Mouse (Mus musculus) midbrain, embryonic 10.5 days (tissue): ENCODE data around the gene Esrrg. TPM values are rescaled to one million over a fixed set of nuclear protein-coding genes. Genes with fewer than 3 reads are reported as not detected.

Source experiments
- DNase-seq: peaks from one replicate; pipeline ENCODE4 v3.0.0-alpha.2; 2017; ENCODE audit warnings: low spot score
- H3K27ac ChIP-seq: fragments of 300-500 bp; sonication (generic); replicated peaks from 2 replicates; pipeline ENCODE4 v1.5.1; 2016; ENCODE audit warnings: mild to moderate bottlenecking
- H3K27me3 ChIP-seq: fragments of 300-500 bp; sonication (generic); 2 replicates; pipeline ENCODE4 v1.6.1; 2016; ENCODE audit warnings: low read depth, mild to moderate bottlenecking; ENCODE audit not compliant: poor library complexity, severe bottlenecking
- H3K36me3 ChIP-seq: fragments of 300-500 bp; sonication (generic); 2 replicates; pipeline ENCODE4 v1.6.1; 2016; ENCODE audit warnings: mild to moderate bottlenecking, moderate library complexity
- H3K4me1 ChIP-seq: fragments of 300-500 bp; sonication (generic); 2 replicates; pipeline ENCODE4 v1.6.1; 2016
- H3K4me3 ChIP-seq: fragments of 300-500 bp; sonication (generic); 2 replicates; pipeline ENCODE4 v1.5.1; 2016; ENCODE audit warnings: mild to moderate bottlenecking, moderate library complexity
- H3K9me3 ChIP-seq: fragments of 300-500 bp; sonication (generic); replicated peaks from 2 replicates; pipeline ENCODE4 v1.6.1; 2016; ENCODE audit warnings: mild to moderate bottlenecking
- whole genome bisulfite sequencing: fragments of 180-500 bp; shearing (Covaris S2); methylation state at CpG from one replicate; pipeline ENCODE4 v1.1.7; 2016; 5-methylcytosine and 5-hydroxymethylcytosine counted together
- polyA plus RNA-seq: library from polyadenylated mRNA; unstranded; fragments of >200 nt; fragmentation: Nextera tagmentation; extraction: Ambion mirVana; gene quantifications from 2 replicates; pipeline ENCODE4 v1.2.1, GENCODE M21; 2016

Esrrg gene
- polyA plus RNA-seq, 1 experiment from 2014 or later, result 2.0 TPM

DNA sequence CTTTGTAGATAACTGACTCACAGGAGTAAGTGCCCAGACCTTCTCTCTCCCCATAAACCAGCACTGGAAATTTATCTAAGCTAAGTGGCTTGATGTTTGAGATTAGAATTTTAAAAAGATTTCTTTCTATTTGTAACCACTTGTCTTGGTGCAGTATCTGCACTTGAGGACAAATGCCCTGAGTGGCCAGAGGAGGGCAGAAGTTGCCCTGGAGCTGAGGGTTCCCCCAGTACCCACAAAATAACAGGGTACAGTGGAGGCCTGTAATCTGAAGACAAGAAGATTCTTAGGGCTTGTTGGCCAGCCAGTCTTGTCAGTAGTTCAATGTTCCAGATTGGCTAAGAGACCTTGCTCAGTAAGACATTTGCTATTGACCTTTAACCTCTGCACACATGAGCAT lies 461.3 kb downstream of the Esrrg start:
- H3K4me3 ChIP-seq, result no peak overlapping the region
- H3K27me3 ChIP-seq, result no peaks in the 10 kb centered on the region
- no peak for DNase-seq
- H3K9me3 ChIP-seq, result no peaks in the 10 kb centered on the region
- H3K36me3 ChIP-seq, result no peaks in the 10 kb centered on the region
- no peak overlapping the region for H3K27ac ChIP-seq
- H3K4me1 ChIP-seq, result no peaks in the 10 kb centered on the region

DNA sequence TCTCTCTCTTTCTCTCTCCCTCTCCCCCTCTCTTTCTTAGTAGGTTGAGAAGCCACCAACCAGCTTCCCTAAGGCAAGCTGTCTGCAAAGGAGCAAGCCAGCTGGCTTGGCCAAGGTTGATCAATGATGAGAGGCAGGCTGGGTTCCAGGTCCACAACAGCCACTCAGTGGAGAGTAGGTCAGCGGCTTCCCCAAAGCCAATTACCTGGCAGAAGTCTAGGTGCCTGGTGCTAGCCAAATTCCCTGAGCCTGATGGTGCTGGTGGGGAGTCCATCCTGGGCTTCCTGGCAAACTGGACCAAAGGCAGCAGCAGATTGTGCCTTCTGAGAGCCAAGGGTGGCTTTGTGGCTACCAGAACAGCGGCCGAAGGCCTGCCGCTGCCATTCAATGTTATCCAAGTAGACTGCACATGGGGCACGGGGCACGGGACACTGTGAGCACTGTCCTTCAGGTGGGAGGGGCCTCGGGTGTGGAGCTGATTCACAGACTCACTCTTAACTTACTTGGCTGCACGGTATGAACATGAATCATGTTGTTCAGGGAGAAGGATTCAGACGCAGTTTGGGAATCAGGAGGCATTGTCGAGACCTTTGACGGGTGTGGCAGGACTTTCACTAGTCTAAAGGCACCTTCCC lies 469.1 kb downstream of the Esrrg start:
- DNase-seq, result no peak
- WGBS, result 88% methylated on average over 11 of the region's 11 CpGs
- H3K36me3 ChIP-seq, result no peaks in the 10 kb centered on the region
- H3K9me3 ChIP-seq, result no peaks in the 10 kb centered on the region
- no peaks in the 10 kb centered on the region for H3K27me3 ChIP-seq
- peaks cover 32% of the 10 kb centered on the region for H3K4me1 ChIP-seq
- H3K27ac ChIP-seq, result no peak overlapping the region
- no peak overlapping the region for H3K4me3 ChIP-seq

DNA sequence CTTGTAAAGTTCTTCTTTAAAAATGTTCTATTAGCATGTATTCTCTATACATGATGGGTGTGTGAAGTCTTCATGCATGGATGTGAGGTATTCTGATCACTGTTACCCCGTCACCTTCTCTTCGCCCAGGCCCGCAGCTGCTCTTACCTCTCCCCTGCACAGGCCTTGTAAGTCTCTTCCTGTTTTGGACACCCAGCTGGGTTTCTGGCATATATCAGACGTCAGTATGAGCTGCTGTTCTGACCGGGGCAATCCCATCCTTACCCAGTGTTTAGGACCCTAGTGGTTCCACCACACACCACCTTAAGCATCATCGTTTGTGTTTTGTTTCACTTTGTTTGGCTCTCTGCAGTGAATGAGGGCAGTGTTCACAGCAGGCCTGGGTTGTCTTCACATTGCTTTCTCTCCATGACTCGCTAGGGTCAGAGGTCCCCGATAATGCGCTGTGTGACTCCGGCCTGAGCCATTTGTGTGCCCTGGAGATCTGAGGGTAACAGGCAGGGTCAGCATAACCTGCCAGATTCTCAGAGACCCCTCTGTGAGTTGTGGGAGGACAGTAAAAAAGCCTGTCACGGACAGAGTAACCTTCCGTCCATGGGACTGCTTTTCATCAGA lies 471.8 kb downstream of the Esrrg start:
- Histone ChIP-seq H3K9me3 (no peaks in the 10 kb centered on the region), H3K36me3 (no peaks in the 10 kb centered on the region), H3K27ac (peak overlapping the region; percentile 53; the same call in 1 of the 2 replicates), H3K4me3 (no peak overlapping the region), H3K27me3 (no peaks in the 10 kb centered on the region), H3K4me1 (peaks cover 50% of the 10 kb centered on the region)
- 48% methylated on average over 12 of the region's 12 CpGs for WGBS
- DNase-seq, result peak; percentile 37

DNA sequence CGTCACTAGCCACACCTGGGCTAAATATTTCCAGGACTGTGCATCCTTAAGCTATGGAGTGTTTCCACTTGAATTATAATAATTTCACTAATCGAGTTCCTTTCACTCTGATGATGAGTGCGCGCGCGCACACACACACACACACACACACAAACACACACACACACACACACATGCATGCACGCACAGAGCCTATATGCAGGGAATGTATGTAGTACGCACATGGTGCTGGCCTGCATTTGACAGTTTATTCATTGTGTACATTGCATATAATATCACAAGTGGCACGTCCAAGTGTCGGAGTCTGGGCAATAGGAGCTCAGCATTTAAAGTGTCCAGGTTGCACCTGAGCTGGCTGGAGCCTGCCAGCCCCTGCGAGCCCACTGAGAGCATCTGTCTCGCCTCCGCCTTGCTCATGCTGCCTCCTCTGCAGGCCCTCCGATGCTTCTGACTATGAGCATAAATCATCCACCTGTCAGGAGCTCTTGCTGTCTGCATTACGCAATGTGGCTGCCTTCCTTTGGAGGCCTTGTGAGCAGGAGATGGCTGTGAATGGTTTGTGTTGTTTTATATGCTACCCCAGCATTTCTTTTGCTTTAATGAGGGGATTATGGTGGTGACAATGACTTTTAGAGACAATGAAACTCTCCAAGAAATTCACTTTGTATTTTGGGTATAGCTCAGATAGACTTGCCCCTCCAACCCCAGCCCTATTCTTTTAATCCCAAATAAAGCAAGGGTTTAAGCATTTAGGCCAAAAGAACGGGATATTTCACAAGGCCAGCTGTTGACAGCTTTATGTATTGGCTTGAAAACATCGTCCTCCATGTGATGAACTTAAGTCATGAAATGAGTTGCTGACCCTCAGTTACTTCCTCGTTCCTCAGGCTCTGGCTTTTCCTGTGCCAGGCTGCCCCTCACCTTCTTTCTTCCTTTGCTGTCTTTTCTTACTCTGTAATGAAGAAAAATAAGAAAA lies 474.4 kb downstream of the Esrrg start:
- no peaks in the 10 kb centered on the region for H3K27me3 ChIP-seq
- H3K4me3 ChIP-seq, result no peak overlapping the region
- H3K9me3 ChIP-seq, result no peaks in the 10 kb centered on the region
- peaks cover 71% of the 10 kb centered on the region for H3K4me1 ChIP-seq
- WGBS, result 81% methylated on average over 18 of the region's 18 CpGs
- H3K36me3 ChIP-seq, result no peaks in the 10 kb centered on the region
- no peak overlapping the region for H3K27ac ChIP-seq
- DNase-seq, result no peak

DNA sequence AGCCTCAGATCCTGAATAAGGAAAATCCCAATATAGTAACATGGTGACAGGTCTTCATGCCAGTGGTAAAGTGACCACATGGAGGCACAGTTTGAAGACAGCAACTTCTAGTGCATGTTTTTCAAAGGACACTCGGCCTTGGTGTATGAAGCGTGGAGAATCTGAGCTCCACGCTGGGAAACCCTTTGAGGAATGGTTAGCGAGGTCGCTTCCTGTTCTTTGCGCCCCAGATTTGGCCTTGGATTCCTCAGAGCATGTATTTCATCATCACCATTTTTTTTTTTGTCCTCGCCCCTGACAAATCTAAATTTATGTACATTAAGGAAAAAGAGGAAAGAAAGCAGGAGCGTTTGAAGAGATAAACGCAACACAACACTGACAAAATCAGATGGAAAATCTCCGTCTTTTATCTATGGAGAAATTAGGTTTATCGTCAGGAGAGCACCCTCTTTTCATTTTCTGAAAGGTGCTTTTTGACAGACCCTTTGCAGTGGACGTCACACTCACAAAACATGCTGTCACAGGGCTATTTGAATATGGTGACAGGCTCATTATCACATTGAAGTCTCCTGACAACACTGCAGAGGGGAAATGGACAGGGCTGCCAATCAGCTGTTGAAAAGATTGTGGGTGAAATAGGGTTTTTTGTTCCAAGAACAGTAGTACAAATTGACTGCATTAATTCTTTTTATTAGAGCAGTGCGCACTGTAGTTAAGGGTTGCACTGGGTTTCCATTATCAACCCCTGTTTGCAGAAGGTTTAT lies 476.7 kb downstream of the Esrrg start:
- no peaks in the 10 kb centered on the region for H3K36me3 ChIP-seq
- H3K4me3 ChIP-seq, result no peak overlapping the region
- 68% methylated on average over 13 of the region's 13 CpGs for WGBS
- no peak for DNase-seq
- H3K27me3 ChIP-seq, result no peaks in the 10 kb centered on the region
- H3K27ac ChIP-seq, result no peak overlapping the region
- peaks cover 63% of the 10 kb centered on the region for H3K4me1 ChIP-seq
- no peaks in the 10 kb centered on the region for H3K9me3 ChIP-seq

DNA sequence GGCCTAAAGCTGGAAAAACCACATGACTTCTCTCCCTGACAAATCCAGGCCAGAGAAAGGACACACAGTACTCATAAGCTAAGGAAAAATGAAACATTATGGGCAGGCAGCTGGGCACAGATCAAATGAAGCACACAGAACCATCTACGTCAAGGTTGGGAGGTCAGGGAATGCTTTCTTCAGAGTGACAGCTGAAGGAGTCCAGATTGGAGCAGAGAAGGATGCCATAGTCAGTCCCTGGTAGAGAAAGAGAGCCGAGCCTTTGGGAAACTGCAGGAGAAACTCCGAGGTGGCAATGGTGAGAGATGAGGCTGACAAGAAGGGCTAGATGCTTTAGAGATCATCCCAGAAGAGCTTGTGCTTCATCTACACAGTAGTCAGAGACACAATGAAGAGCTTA lies 485.1 kb downstream of the Esrrg start:
- WGBS, result 80% methylated on average over 3 of the region's 3 CpGs
- Histone ChIP-seq H3K9me3 (no peaks in the 10 kb centered on the region), H3K36me3 (no peaks in the 10 kb centered on the region), H3K4me3 (no peak overlapping the region), H3K4me1 (no peaks in the 10 kb centered on the region), H3K27ac (no peak overlapping the region), H3K27me3 (no peaks in the 10 kb centered on the region)
- no peak for DNase-seq

DNA sequence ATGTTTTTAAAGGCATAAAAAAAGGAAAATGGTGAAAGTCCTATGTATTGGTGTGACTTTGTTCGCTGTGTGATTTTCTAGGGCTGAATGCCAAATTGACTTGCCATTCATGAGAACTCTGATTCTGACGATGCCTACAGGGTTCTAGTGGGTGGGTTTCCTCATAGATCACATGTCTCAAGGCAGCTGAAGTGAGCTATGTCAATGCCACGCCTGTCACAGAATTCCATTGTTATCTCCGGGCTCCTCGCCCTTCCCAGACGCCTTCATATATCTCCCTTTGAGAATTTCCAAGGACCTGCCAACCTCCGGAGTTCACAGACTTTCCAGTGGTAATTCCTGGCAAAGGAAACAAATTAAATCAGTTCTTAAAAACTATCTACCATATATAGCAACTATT lies 493.2 kb downstream of the Esrrg start:
- no peaks in the 10 kb centered on the region for H3K9me3 ChIP-seq
- 74% methylated on average over 7 of the region's 7 CpGs for WGBS
- no peak overlapping the region for H3K4me3 ChIP-seq
- H3K27ac ChIP-seq, result no peak overlapping the region
- peaks cover 12% of the 10 kb centered on the region for H3K27me3 ChIP-seq
- H3K4me1 ChIP-seq, result peaks cover 27% of the 10 kb centered on the region
- no peaks in the 10 kb centered on the region for H3K36me3 ChIP-seq
- no peak for DNase-seq

DNA sequence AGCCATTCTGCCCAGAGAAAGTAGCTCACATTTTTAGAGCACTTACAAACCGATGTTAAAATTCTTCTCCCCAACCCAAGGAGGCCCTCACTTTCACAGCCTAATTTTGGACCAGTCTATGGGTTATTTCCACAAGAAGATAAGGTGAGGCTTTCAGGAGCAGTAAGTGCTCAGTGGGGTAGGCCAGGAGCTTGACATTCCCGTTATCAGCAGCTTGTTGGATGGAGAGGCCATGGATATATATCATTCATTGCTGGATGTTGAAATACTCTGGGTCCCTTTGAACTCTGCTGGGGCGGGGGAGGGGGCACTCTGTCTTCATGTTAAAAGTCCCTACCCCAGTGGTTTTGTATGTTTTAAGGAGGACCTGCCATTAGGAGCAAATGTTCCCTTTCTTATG lies 494.6 kb downstream of the Esrrg start:
- DNase-seq, result no peak
- Histone ChIP-seq H3K4me1 (peaks cover 30% of the 10 kb centered on the region), H3K36me3 (no peaks in the 10 kb centered on the region), H3K27ac (no peak overlapping the region), H3K4me3 (no peak overlapping the region), H3K9me3 (no peaks in the 10 kb centered on the region), H3K27me3 (peaks cover 17% of the 10 kb centered on the region)
- 61% methylated on average over 3 of the region's 3 CpGs for WGBS

DNA sequence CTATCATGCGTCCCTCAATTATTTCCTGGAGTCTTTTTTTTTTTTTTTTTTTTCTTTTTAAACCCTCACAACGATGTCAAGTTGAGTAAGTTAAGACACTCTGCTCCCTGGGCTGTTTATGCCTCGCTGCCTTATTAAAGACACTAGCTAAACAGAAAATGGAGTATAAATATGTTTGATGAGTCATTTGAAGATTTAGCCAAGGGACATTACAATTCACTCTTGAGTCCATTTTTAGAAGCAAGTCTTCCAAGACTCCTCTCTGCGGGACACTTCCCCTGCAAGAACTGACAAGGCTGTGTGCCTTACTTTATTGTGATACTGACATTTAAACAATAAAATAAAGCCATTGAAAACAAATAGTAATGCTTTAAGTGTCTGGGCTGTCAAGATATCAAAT lies 496.9 kb downstream of the Esrrg start:
- 34% methylated on average over 4 of the region's 4 CpGs for WGBS
- no peak overlapping the region for H3K4me3 ChIP-seq
- no peak for DNase-seq
- H3K4me1 ChIP-seq, result peaks cover 33% of the 10 kb centered on the region
- peaks cover 17% of the 10 kb centered on the region for H3K27me3 ChIP-seq
- H3K9me3 ChIP-seq, result no peaks in the 10 kb centered on the region
- H3K36me3 ChIP-seq, result no peaks in the 10 kb centered on the region
- no peak overlapping the region for H3K27ac ChIP-seq

DNA sequence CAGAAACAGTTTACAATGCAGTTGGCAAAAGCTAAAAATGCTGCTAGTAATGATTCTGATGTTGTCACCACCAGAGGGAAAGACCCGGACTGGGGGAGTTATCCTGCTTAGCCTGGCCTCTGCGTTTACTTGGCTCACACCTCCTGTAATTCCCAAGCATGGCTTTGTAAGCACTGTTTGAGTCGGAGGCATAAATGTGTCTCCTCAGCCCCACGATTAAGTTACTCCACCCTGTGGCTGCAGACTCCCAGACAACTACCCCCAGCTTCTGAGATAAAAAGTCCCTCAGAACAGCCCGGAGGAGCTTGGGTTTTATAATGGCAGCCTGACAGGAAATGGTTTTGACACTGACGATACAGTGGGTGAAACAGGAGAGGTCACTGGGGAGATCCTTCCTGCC lies 499.4 kb downstream of the Esrrg start:
- Histone ChIP-seq H3K27ac (no peak overlapping the region), H3K9me3 (no peaks in the 10 kb centered on the region), H3K36me3 (no peaks in the 10 kb centered on the region), H3K4me1 (peaks cover 33% of the 10 kb centered on the region), H3K27me3 (peaks cover 17% of the 10 kb centered on the region), H3K4me3 (no peak overlapping the region)
- WGBS, result 69% methylated on average over 6 of the region's 6 CpGs
- no peak for DNase-seq

DNA sequence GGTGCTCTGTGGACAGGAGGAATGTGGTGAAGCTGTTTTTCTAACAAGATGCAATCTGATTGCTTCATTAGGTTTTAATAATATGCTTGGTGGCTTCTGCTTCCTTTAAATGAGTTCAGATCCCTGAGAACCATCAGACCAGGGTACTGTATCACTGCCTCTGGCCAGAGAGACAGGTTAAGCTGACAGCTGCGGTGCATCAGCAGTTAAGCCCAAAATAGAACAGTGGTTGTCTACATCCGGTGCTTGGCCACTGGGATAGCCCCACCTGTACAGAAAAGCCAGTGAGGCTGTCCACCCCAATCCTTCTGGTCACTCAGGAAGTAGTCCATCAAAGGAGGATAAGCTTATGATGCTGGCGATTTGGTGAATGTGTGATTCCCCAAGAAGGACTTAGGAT lies 503.0 kb downstream of the Esrrg start:
- H3K27ac ChIP-seq, result no peak overlapping the region
- 92% methylated on average over 3 of the region's 3 CpGs for WGBS

DNA sequence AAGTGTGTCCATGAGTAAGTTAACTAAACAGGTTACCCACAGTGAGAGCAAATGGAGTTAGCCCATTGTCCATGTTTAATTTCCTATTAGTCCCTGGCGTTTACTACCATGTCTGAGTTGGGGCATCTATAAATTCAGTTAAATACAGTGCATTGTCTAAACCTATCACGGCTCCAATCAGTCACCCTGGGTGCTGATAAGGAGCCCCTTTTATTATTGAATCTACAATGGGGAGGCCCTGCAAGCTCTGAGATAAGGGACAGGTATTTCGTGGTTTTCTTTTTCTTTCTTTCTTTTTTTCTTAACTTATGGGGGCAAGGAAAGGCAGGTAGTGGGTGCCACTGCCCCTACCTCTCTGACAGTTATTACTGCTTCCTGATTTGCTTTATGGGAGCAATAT lies 504.6 kb downstream of the Esrrg start:
- WGBS, result 84% methylated on average over 3 of the region's 3 CpGs
- Histone ChIP-seq H3K36me3 (no peaks in the 10 kb centered on the region), H3K27ac (no peak overlapping the region), H3K27me3 (no peaks in the 10 kb centered on the region), H3K9me3 (no peaks in the 10 kb centered on the region), H3K4me3 (no peak overlapping the region), H3K4me1 (0 out of 2 replicates have a peak, but pooled peaks cover 2% of the 10 kb centered on the region)
- DNase-seq, result no peak

More for the DNA sequence above, 503.0 kb downstream of the Esrrg start:
- Histone ChIP-seq H3K36me3 (no peaks in the 10 kb centered on the region), H3K4me1 (0 out of 2 replicates have a peak, but pooled peaks cover 6% of the 10 kb centered on the region), H3K27me3 (peaks cover 5% of the 10 kb centered on the region; the same call in 1 of the 2 replicates), H3K9me3 (no peaks in the 10 kb centered on the region), H3K4me3 (no peak overlapping the region)
- DNase-seq, result no peak
